Mouse (Mus musculus): ENCODE measurements at regions not wholly inside any gene's neighbourhood (a gene's known extent, or its start where the extent isn't known, plus 50 kb on each side); places are given as distances from the start of the nearest gene placed in this dataset.

GRCm38 (mm10) chr7:73124976-73125375 is 250.3 kb upstream of the Rgma start:
- no peaks in the 10 kb centered on the region for H3K4me1 ChIP-seq (ENCODE audit: control insufficient read depth in 2 of 2, insufficient read depth in 2 of 2, low read length in 2 of 2)
- H3K4me2 ChIP-seq (ENCODE audit: low read length) = no peak overlapping the region
- no peak overlapping the region for H3K27ac ChIP-seq (replicated peaks in 1 of 2; ENCODE audit: control insufficient read depth in 1 of 2, insufficient read depth in 1 of 2, low read depth in 2 of 2, low read length in 2 of 2)
- no peak for ATAC-seq (ENCODE audit: insufficient number of reproducible peaks, insufficient read depth, low FRiP score, low read depth)
- no peaks in the 10 kb centered on the region for H3K36me3 ChIP-seq (ENCODE audit: control insufficient read depth, insufficient read depth, low read length)
- H3K27me3 ChIP-seq (ENCODE audit: control insufficient read depth, insufficient read depth, low read length) = peaks cover 19% of the 10 kb centered on the region
- no peak overlapping the region for H3K4me3 ChIP-seq (ENCODE audit: control insufficient read depth in 1 of 2, insufficient read depth in 1 of 2, low read depth in 1 of 2, low read length in 2 of 2)
- H3K9me3 ChIP-seq (ENCODE audit: control insufficient read depth, low read length) = no peaks in the 10 kb centered on the region
- WGBS = 80% methylated on average over 2 of the region's 2 CpGs
- H3K9ac ChIP-seq (ENCODE audit: low read length) = no peak overlapping the region

- Histone ChIP-seq H3K9me3 (ENCODE audit: control insufficient read depth, low read length) (no peaks in the 10 kb centered on the region), H3K27me3 (ENCODE audit: control insufficient read depth, insufficient read depth, low read length) (peaks cover 19% of the 10 kb centered on the region), H3K9ac (ENCODE audit: low read length) (no peak overlapping the region), H3K4me2 (ENCODE audit: low read length) (no peak overlapping the region), H3K27ac (replicated peaks in 1 of 2; ENCODE audit: control insufficient read depth in 1 of 2, insufficient read depth in 1 of 2, low read depth in 2 of 2, low read length in 2 of 2) (no peak overlapping the region), H3K36me3 (ENCODE audit: control insufficient read depth, insufficient read depth, low read length) (no peaks in the 10 kb centered on the region), H3K4me1 (ENCODE audit: control insufficient read depth in 2 of 2, insufficient read depth in 2 of 2, low read length in 2 of 2) (no peaks in the 10 kb centered on the region), H3K4me3 (ENCODE audit: control insufficient read depth in 1 of 2, insufficient read depth in 1 of 2, low read depth in 1 of 2, low read length in 2 of 2) (no peak overlapping the region)
- no peak for ATAC-seq (ENCODE audit: insufficient number of reproducible peaks, insufficient read depth, low FRiP score, low read depth)
- WGBS = 14% methylated on average over 11 of the region's 11 CpGs
Measured at GRCm38 (mm10) chr7:73125864-73126263, 249.4 kb upstream of the Rgma start.

- Histone ChIP-seq H3K36me3 (ENCODE audit: control insufficient read depth, insufficient read depth, low read length) (no peaks in the 10 kb centered on the region), H3K9ac (ENCODE audit: low read length) (no peak overlapping the region), H3K4me2 (ENCODE audit: low read length) (no peak overlapping the region), H3K9me3 (ENCODE audit: control insufficient read depth, low read length) (no peaks in the 10 kb centered on the region), H3K4me1 (ENCODE audit: control insufficient read depth in 2 of 2, insufficient read depth in 2 of 2, low read length in 2 of 2) (peaks cover 0 to 3% of the 10 kb centered on the region in 2 experiments; a peak in 2 of 4 replicates), H3K27ac (replicated peaks in 1 of 2; ENCODE audit: control insufficient read depth in 1 of 2, insufficient read depth in 1 of 2, low read depth in 2 of 2, low read length in 2 of 2) (no peak overlapping the region), H3K4me3 (ENCODE audit: control insufficient read depth in 1 of 2, insufficient read depth in 1 of 2, low read depth in 1 of 2, low read length in 2 of 2) (no peak overlapping the region), H3K27me3 (ENCODE audit: control insufficient read depth, insufficient read depth, low read length) (peaks cover 35% of the 10 kb centered on the region)
- ATAC-seq (ENCODE audit: insufficient number of reproducible peaks, insufficient read depth, low FRiP score, low read depth) = no peak
- WGBS = 80% methylated on average over 6 of the region's 6 CpGs
Measured at GRCm38 (mm10) chr7:73135786-73136185, 239.5 kb upstream of the Rgma start.

GRCm38 (mm10) chr7:73138269-73138668 is 237.0 kb upstream of the Rgma start:
- H3K27me3 ChIP-seq (ENCODE audit: control insufficient read depth, insufficient read depth, low read length) = peaks cover 36% of the 10 kb centered on the region
- WGBS = 15% methylated on average over 5 of the region's 5 CpGs
- H3K9me3 ChIP-seq (ENCODE audit: control insufficient read depth, low read length) = no peaks in the 10 kb centered on the region
- ATAC-seq (ENCODE audit: insufficient number of reproducible peaks, insufficient read depth, low FRiP score, low read depth) = no peak
- H3K4me3 ChIP-seq (ENCODE audit: control insufficient read depth in 1 of 2, insufficient read depth in 1 of 2, low read depth in 1 of 2, low read length in 2 of 2) = no peak overlapping the region
- H3K27ac ChIP-seq (replicated peaks in 1 of 2; ENCODE audit: control insufficient read depth in 1 of 2, insufficient read depth in 1 of 2, low read depth in 2 of 2, low read length in 2 of 2) = no peak overlapping the region
- no peak overlapping the region for H3K4me2 ChIP-seq (ENCODE audit: low read length)
- H3K9ac ChIP-seq (ENCODE audit: low read length) = no peak overlapping the region
- peaks cover 0 to 3% of the 10 kb centered on the region in 2 experiments; a peak in 2 of 4 replicates for H3K4me1 ChIP-seq (ENCODE audit: control insufficient read depth in 2 of 2, insufficient read depth in 2 of 2, low read length in 2 of 2)
- no peaks in the 10 kb centered on the region for H3K36me3 ChIP-seq (ENCODE audit: control insufficient read depth, insufficient read depth, low read length)

- Histone ChIP-seq H3K36me3 (ENCODE audit: control insufficient read depth, insufficient read depth, low read length) (no peaks in the 10 kb centered on the region), H3K9me3 (ENCODE audit: control insufficient read depth, low read length) (no peaks in the 10 kb centered on the region), H3K27me3 (ENCODE audit: control insufficient read depth, insufficient read depth, low read length) (peaks cover 38% of the 10 kb centered on the region), H3K4me3 (ENCODE audit: control insufficient read depth in 1 of 2, insufficient read depth in 1 of 2, low read depth in 1 of 2, low read length in 2 of 2) (no peak overlapping the region), H3K4me1 (ENCODE audit: control insufficient read depth in 2 of 2, insufficient read depth in 2 of 2, low read length in 2 of 2) (peaks cover 0 to 3% of the 10 kb centered on the region in 2 experiments; a peak in 2 of 4 replicates), H3K9ac (ENCODE audit: low read length) (no peak overlapping the region), H3K27ac (replicated peaks in 1 of 2; ENCODE audit: control insufficient read depth in 1 of 2, insufficient read depth in 1 of 2, low read depth in 2 of 2, low read length in 2 of 2) (no peak overlapping the region), H3K4me2 (ENCODE audit: low read length) (no peak overlapping the region)
- no peak for ATAC-seq (ENCODE audit: insufficient number of reproducible peaks, insufficient read depth, low FRiP score, low read depth)
- 13% methylated on average over 8 of the region's 8 CpGs for WGBS
Measured at GRCm38 (mm10) chr7:73138861-73139493, 236.3 kb upstream of the Rgma start.

- no peak overlapping the region for H3K4me3 ChIP-seq (ENCODE audit: control insufficient read depth in 1 of 2, insufficient read depth in 1 of 2, low read depth in 1 of 2, low read length in 2 of 2)
- H3K9me3 ChIP-seq (ENCODE audit: control insufficient read depth, low read length) = no peaks in the 10 kb centered on the region
- peaks cover 0 to 3% of the 10 kb centered on the region in 2 experiments; a peak in 2 of 4 replicates for H3K4me1 ChIP-seq (ENCODE audit: control insufficient read depth in 2 of 2, insufficient read depth in 2 of 2, low read length in 2 of 2)
- H3K4me2 ChIP-seq (ENCODE audit: low read length) = no peak overlapping the region
- H3K27ac ChIP-seq (replicated peaks in 1 of 2; ENCODE audit: control insufficient read depth in 1 of 2, insufficient read depth in 1 of 2, low read depth in 2 of 2, low read length in 2 of 2) = no peak overlapping the region
- H3K27me3 ChIP-seq (ENCODE audit: control insufficient read depth, insufficient read depth, low read length) = peaks cover 38% of the 10 kb centered on the region
- no peak for ATAC-seq (ENCODE audit: insufficient number of reproducible peaks, insufficient read depth, low FRiP score, low read depth)
- H3K36me3 ChIP-seq (ENCODE audit: control insufficient read depth, insufficient read depth, low read length) = no peaks in the 10 kb centered on the region
- WGBS = 37% methylated on average over 6 of the region's 6 CpGs
- H3K9ac ChIP-seq (ENCODE audit: low read length) = no peak overlapping the region
Measured at GRCm38 (mm10) chr7:73139901-73140300, 235.4 kb upstream of the Rgma start.

- 12% methylated on average over 5 of the region's 5 CpGs for WGBS
- Histone ChIP-seq H3K27me3 (ENCODE audit: control insufficient read depth, insufficient read depth, low read length) (peaks cover 38% of the 10 kb centered on the region), H3K27ac (replicated peaks in 1 of 2; ENCODE audit: control insufficient read depth in 1 of 2, insufficient read depth in 1 of 2, low read depth in 2 of 2, low read length in 2 of 2) (no peak overlapping the region), H3K4me1 (ENCODE audit: control insufficient read depth in 2 of 2, insufficient read depth in 2 of 2, low read length in 2 of 2) (peaks cover 0 to 3% of the 10 kb centered on the region in 2 experiments; a peak in 2 of 4 replicates), H3K4me3 (ENCODE audit: control insufficient read depth in 1 of 2, insufficient read depth in 1 of 2, low read depth in 1 of 2, low read length in 2 of 2) (no peak overlapping the region), H3K4me2 (ENCODE audit: low read length) (no peak overlapping the region), H3K9ac (ENCODE audit: low read length) (no peak overlapping the region), H3K36me3 (ENCODE audit: control insufficient read depth, insufficient read depth, low read length) (no peaks in the 10 kb centered on the region), H3K9me3 (ENCODE audit: control insufficient read depth, low read length) (no peaks in the 10 kb centered on the region)
- no peak for ATAC-seq (ENCODE audit: insufficient number of reproducible peaks, insufficient read depth, low FRiP score, low read depth)
Measured at GRCm38 (mm10) chr7:73141167-73141566, 234.1 kb upstream of the Rgma start.

- Histone ChIP-seq H3K36me3 (ENCODE audit: control insufficient read depth, insufficient read depth, low read length) (no peaks in the 10 kb centered on the region), H3K4me1 (ENCODE audit: control insufficient read depth in 2 of 2, insufficient read depth in 2 of 2, low read length in 2 of 2) (peaks cover 0 to 3% of the 10 kb centered on the region in 2 experiments; a peak in 2 of 4 replicates), H3K9ac (ENCODE audit: low read length) (no peak overlapping the region), H3K27ac (replicated peaks in 1 of 2; ENCODE audit: control insufficient read depth in 1 of 2, insufficient read depth in 1 of 2, low read depth in 2 of 2, low read length in 2 of 2) (no peak overlapping the region), H3K4me3 (ENCODE audit: control insufficient read depth in 1 of 2, insufficient read depth in 1 of 2, low read depth in 1 of 2, low read length in 2 of 2) (no peak overlapping the region), H3K4me2 (ENCODE audit: low read length) (no peak overlapping the region), H3K9me3 (ENCODE audit: control insufficient read depth, low read length) (no peaks in the 10 kb centered on the region), H3K27me3 (ENCODE audit: control insufficient read depth, insufficient read depth, low read length) (peaks cover 21% of the 10 kb centered on the region)
- WGBS = 76% methylated on average over 11 of the region's 11 CpGs
- ATAC-seq (ENCODE audit: insufficient number of reproducible peaks, insufficient read depth, low FRiP score, low read depth) = no peak
Measured at GRCm38 (mm10) chr7:73143902-73144301, 231.4 kb upstream of the Rgma start.

Measured in heart, embryonic 14.5 days (tissue).